Mouse (Mus musculus) G1E-ER4 (cell line): Measurements from ENCODE around the gene Cdh23. TPM values are rescaled to one million over a fixed set of nuclear protein-coding genes. Genes with fewer than 3 reads are reported as not detected.

Experiments
- GATA1 ChIP-seq: IDR thresholded peaks from one replicate; pipeline ENCODE4 v1.8.0; 2012; ENCODE audit warnings: low read length, inconsistent platforms
- polyA plus RNA-seq: library from polyadenylated mRNA; stranded (reverse); fragments of >175 nt; gene quantifications from 2 replicates; pipeline ENCODE4 v1.2.3, GENCODE M21; 2012

Gene Cdh23
- polyA plus RNA-seq, 1 experiment, result not detected

DNA sequence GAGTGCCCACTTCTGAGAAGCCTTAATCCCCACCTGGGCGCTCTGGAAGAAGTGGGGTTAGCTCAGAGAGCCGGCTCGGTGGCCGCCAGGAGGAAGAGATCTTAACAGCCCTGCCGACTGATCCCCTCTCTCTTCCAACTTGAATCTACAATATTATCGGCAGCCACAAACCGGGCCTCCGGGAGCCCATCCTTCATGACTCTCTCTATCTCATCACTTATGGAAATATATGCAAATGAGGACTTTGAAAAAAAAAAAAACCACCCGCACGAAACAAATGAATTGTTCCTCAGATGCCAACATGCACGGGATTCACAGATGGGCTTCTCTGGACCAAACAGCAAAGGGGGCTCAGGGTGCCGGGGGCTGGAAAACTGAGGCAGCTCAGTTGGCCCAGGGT lies 25.4 kb upstream of the Cdh23 start:
- TF ChIP-seq GATA1, result no peak

DNA sequence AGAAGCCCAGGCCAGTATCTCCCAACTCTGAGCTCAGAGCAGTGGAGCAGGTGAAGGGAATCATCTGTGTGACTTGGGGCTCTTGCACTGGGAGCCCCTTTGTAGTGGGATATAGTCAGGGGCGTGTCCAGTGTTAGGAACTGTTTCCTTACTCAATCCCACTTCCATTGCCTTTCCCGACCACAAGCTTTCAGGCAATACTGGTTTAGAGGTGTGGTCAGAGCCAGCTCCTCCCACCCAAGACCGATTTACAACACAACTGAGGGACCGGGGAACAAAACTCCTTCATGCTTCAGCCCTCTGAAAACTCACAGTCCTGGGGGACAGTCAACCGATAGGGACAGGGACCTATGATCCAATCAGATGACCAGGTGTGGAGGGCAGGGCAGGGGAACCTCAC lies 24.2 kb upstream of the Cdh23 start:
- TF ChIP-seq GATA1, result no peak

DNA sequence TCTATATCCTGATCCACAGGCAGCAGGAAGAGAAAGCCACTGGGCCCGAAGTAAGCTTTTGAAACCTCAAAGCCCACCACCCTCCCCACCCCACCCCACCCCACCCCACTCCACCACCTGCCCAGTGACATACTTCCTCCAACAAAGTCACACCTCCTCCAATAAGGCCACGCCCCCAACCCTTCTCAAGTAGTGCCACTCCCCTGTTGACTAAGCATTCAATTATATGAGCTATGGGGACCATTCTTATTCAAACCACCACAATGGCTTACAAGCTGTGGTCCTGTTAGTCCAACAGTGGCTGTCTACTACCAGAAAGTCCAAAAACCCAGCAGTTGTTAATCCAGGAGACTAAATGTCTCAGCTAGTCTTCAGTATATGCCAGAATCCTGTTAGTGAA lies 22.2 kb upstream of the Cdh23 start:
- no peak for TF ChIP-seq GATA1

- TF ChIP-seq GATA1, result no peak
Measured at GRCm38 (mm10) chr10:60716449-60716848, 20.2 kb upstream of the Cdh23 start.

DNA sequence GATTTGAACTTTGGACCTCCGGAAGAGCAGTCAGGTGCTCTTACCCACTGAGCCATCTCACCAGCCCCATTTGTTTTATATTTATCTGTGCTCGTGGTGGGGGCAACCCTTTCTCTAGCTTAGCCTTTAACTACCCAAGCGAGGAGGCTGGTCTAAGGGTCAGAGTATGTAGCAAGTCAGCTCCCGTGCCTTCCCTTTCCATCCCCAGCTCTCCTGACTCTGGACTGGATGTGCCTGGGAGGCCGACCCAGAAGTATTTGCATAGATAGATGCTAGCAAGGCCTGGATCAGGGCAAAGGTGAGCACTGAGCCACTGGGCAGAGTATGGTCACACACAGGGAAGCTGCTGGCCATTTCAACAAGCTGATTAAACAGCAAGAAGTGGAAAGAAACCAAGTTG lies 12.5 kb upstream of the Cdh23 start:
- no peak for TF ChIP-seq GATA1

GRCm38 (mm10) chr10:60706268-60706667 lies 10.0 kb upstream of the Cdh23 start:
- TF ChIP-seq GATA1, result no peak

- TF ChIP-seq GATA1, result no peak
Measured at GRCm38 (mm10) chr10:60705134-60705533, 8.8 kb upstream of the Cdh23 start.

GRCm38 (mm10) chr10:60697775-60698174 lies 1.5 kb upstream of the Cdh23 start:
- no peak for TF ChIP-seq GATA1

GRCm38 (mm10) chr10:60696975-60697374 lies 685 bp upstream of the Cdh23 start:
- no peak for TF ChIP-seq GATA1

DNA sequence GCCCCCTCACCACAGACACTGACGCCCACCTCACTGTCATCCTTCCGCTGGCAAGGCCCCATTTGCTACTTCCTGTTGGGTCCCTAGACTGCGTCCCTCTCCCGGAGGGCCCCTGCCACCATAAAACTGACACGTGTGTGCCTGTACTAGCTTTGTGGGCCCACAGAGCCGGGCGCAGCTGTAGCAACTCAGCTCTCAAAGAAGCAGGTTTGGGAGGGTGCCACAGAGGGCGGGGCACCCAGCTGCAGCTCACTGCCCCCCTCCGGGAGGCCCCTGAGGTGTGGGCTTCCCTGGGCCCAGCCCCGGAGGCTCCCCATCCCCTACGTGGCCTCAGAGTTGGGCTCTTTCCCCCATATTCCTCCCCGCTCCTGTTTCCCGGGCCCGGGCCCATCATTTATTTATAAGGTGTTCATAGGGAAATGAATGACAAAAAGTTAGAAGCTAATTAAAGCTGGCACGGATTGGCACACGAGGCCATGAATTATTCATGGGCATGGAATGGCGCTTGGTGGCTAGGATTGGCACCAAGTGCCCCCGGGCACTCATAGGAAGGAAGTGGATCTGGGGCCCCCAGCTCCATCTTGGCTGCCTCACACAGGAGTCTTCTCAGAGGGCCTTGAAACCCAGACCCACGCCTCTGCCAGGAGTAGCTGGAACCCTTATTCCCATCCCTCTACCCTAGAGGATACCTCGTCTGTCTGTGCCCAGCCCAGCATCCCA lies 4.5 kb downstream of the Cdh23 start:
- no peak for TF ChIP-seq GATA1

- TF ChIP-seq GATA1, result no peak
Measured at GRCm38 (mm10) chr10:60690960-60691359, 5.3 kb downstream of the Cdh23 start.

GRCm38 (mm10) chr10:60689396-60689795 lies 6.9 kb downstream of the Cdh23 start:
- TF ChIP-seq GATA1, result no peak

GRCm38 (mm10) chr10:60687011-60687776 lies 9.1 kb downstream of the Cdh23 start:
- no peak for TF ChIP-seq GATA1

GRCm38 (mm10) chr10:60686641-60686975 lies 9.7 kb downstream of the Cdh23 start:
- no peak for TF ChIP-seq GATA1

GRCm38 (mm10) chr10:60685764-60686640 lies 10.3 kb downstream of the Cdh23 start:
- no peak for TF ChIP-seq GATA1

GRCm38 (mm10) chr10:60678926-60679325 lies 17.4 kb downstream of the Cdh23 start:
- TF ChIP-seq GATA1, result no peak
